Mouse (Mus musculus): ENCODE measurements around the gene Slc12a9.

Gene Slc12a9

GRCm38 (mm10) chr5:137346388-137346787, 13.0 kb upstream of the Slc12a9 start:
- no peak for DNase-seq

GRCm38 (mm10) chr5:137345821-137346220, 12.4 kb upstream of the Slc12a9 start:
- peak; percentile 55 for DNase-seq

GRCm38 (mm10) chr5:137343869-137344268, 10.5 kb upstream of the Slc12a9 start:
- peak; percentile 32 for DNase-seq

GRCm38 (mm10) chr5:137343412-137343811, 10.0 kb upstream of the Slc12a9 start:
- DNase-seq, result no peak

- DNase-seq, result no peak
Observed at GRCm38 (mm10) chr5:137342407-137343012, 9.1 kb upstream of the Slc12a9 start.

- no peak for DNase-seq
Observed at GRCm38 (mm10) chr5:137340222-137340621, 6.8 kb upstream of the Slc12a9 start.

GRCm38 (mm10) chr5:137339290-137339979, 6.0 kb upstream of the Slc12a9 start:
- DNase-seq, result peak; percentile 87

GRCm38 (mm10) chr5:137338663-137339289, 5.4 kb upstream of the Slc12a9 start:
- DNase-seq, result peak; percentile 83

- peak; percentile 97 for DNase-seq
Observed at GRCm38 (mm10) chr5:137338256-137338655, 4.9 kb upstream of the Slc12a9 start.

GRCm38 (mm10) chr5:137337190-137337589, 3.8 kb upstream of the Slc12a9 start:
- DNase-seq, result no peak

GRCm38 (mm10) chr5:137335066-137335465, 1.7 kb upstream of the Slc12a9 start:
- no peak for DNase-seq

GRCm38 (mm10) chr5:137334317-137334716, 920 bp upstream of the Slc12a9 start:
- no peak for DNase-seq

GRCm38 (mm10) chr5:137332857-137333511, 413 bp downstream of the Slc12a9 start:
- no peak for DNase-seq

- DNase-seq, result no peak
Observed at GRCm38 (mm10) chr5:137330910-137331309, 2.5 kb downstream of the Slc12a9 start.

GRCm38 (mm10) chr5:137320996-137321395, 12.4 kb downstream of the Slc12a9 start:
- DNase-seq, result no peak

- no peak for DNase-seq
Observed at GRCm38 (mm10) chr5:137318570-137318969, 14.8 kb downstream of the Slc12a9 start.

GRCm38 (mm10) chr5:137317361-137317760, 16.0 kb downstream of the Slc12a9 start:
- no peak for DNase-seq

GRCm38 (mm10) chr5:137315084-137315903, 18.1 kb downstream of the Slc12a9 start:
- DNase-seq, result peak; percentile 66

- peak; percentile 96 for DNase-seq
Observed at GRCm38 (mm10) chr5:137314193-137315083, 19.0 kb downstream of the Slc12a9 start, which contains the start of gene Trip6. Gene Trip6, minus strand, starts transcription at chr5:137314404.

GRCm38 (mm10) chr5:137313466-137314192, 19.8 kb downstream of the Slc12a9 start:
- peak; percentile 53 for DNase-seq

- no peak for DNase-seq
Observed at GRCm38 (mm10) chr5:137308356-137308755, 25.0 kb downstream of the Slc12a9 start.

Measured in lung, postnatal 10 days (tissue).